Mouse (Mus musculus) heart, embryonic 13.5 days (tissue): ENCODE measurements around the gene Calm3. TPM values are rescaled to one million over a fixed set of nuclear protein-coding genes. Genes with fewer than 3 reads are reported as not detected.

Experiments
- ATAC-seq: fragments of 200-750 bp; cut with Nextera tagmentation; 2 replicates; pipeline ENCODE4 v1.8.0; 2017; ENCODE audit warnings: moderate TSS enrichment; ENCODE audit not compliant: insufficient number of reproducible peaks, low FRiP score, low TSS enrichment; ENCODE audit errors: extremely low read depth
- H3K27ac ChIP-seq: fragments of 300-500 bp; sonication (generic); replicated peaks from 2 replicates; pipeline ENCODE4 v1.5.1; 2015; ENCODE audit warnings: moderate library complexity, mild to moderate bottlenecking, inconsistent platforms
- H3K27me3 ChIP-seq: fragments of 300-500 bp; sonication (generic); replicated peaks from 2 replicates; pipeline ENCODE4 v1.6.1; 2015; ENCODE audit warnings: mild to moderate bottlenecking, inconsistent platforms
- H3K36me3 ChIP-seq: fragments of 300-500 bp; sonication (generic); 2 replicates; pipeline ENCODE4 v1.6.1; 2015; ENCODE audit warnings: mild to moderate bottlenecking, inconsistent platforms
- H3K4me1 ChIP-seq: fragments of 300-500 bp; sonication (generic); 2 replicates; pipeline ENCODE4 v1.6.1; 2015; ENCODE audit warnings: inconsistent platforms
- H3K4me2 ChIP-seq: fragments of 300-500 bp; sonication (generic); 2 replicates; pipeline ENCODE4 v1.6.1; 2015; ENCODE audit warnings: inconsistent platforms, mild to moderate bottlenecking, moderate library complexity
- H3K4me3 ChIP-seq: fragments of 300-500 bp; sonication (generic); 2 replicates; pipeline ENCODE4 v1.5.1; 2015; ENCODE audit warnings: moderate library complexity, mild to moderate bottlenecking, inconsistent platforms
- H3K9ac ChIP-seq: fragments of 300-500 bp; sonication (generic); 2 replicates; pipeline ENCODE4 v1.6.1; 2015; ENCODE audit warnings: inconsistent platforms, mild to moderate bottlenecking, moderate library complexity
- H3K9me3 ChIP-seq: fragments of 300-500 bp; sonication (generic); 2 replicates; pipeline ENCODE4 v1.6.1; 2016; ENCODE audit warnings: inconsistent platforms
- WGBS: fragments of 180-500 bp; shearing (Covaris S2); methylation state at CpG from one replicate; pipeline ENCODE4 v1.1.7; 2015; ENCODE audit warnings: mixed read lengths; 5-methylcytosine and 5-hydroxymethylcytosine counted together
- polyA plus RNA-seq: library from polyadenylated mRNA; unstranded; fragments of >200 nt; fragmentation: Nextera tagmentation; extraction: Ambion mirVana; gene quantifications from 2 replicates; pipeline ENCODE4 v1.2.1, GENCODE M21; 2015

Calm3 gene
- polyA plus RNA-seq, 1 experiment from 2014 or later, result 85.5 TPM

DNA sequence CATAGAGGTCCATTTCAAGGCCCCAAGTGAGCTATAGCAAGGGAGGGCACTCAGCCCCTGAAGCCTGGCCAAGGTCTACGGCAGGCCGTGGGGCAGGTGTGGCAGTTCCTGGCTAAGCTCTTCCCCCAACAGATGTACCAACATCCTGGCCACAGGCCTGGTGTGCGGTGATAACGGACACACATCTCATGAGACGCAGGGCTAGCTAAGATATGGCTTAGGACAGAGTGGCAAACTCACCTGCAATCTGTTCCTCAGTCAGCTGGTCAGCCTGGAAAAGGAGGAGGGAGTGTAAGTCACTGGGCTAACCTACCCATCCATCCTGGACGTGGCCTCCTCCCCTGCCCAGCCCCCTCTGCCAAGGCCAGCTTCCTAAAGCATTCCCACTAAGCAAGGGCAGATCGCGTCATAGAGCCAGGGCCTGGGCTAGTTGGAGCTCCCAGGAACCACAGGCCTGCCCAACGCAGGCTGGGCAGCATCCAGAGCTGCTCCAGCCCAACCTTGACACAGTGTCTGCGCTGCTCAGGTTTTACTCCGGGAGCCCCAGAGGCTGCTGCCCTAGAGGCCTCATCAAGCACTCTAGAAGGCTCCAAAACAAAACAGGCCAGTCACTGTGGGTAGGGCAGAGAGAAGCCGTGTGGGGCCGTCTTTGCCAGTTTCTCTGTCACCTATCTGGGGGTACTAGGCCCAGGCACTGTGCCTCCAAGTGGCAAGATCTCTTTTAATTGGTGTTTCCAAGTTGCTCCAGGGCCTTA lies 4.3 kb downstream of the Calm3 start:
- Histone ChIP-seq H3K4me3 (no peak overlapping the region), H3K4me1 (peaks cover 67% of the 10 kb centered on the region), H3K27ac (peak overlapping the region; percentile 2; the same call in 1 of the 2 replicates), H3K27me3 (no peaks in the 10 kb centered on the region), H3K9me3 (no peaks in the 10 kb centered on the region), H3K4me2 (no peak overlapping the region), H3K36me3 (peaks cover 72% of the 10 kb centered on the region), H3K9ac (peak overlapping the region; percentile 52)
- ATAC-seq, result no peak
- 71% methylated on average over 13 of the region's 13 CpGs for WGBS

DNA sequence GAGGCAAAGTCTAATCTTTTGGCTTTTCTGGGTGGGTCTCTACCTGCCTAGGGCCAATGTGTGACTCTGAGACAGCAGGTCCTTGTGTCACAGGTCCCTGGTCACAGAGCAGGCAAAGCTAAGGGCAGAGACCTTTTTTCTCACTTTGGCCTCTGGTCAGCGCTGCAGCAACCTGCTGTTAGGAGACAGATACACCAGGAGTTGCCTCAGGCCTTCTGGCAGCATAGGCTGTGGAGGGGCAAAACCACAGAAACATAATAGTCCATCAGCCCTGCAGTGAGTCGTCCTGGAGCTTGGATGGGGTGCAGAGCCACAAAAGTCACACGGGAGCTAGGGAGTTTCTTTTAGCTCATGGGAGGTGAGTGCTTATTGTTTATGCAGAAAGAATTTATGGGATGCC lies 5.2 kb downstream of the Calm3 start:
- H3K36me3 ChIP-seq, result peaks cover 79% of the 10 kb centered on the region

DNA sequence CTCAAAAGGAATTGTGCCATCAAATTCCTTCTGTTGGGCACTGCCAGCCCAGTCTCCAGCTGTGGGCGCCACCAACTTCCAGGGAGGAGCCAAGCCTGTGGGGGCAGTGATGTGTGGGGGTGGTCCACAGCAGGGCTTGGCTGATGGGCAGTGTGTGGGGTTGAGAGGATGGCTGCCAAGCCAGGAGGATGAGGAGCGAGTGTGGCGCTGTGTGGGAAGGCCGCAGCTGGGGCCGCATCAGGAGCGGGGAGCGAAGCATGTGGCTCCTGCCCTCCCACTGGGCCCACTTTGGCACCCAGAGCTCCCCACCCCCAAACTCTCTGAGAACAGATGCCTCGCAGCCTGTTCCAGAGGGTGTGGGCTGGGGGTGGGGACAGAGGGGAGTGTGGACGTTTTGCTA lies 5.9 kb downstream of the Calm3 start:
- peaks cover 4% of the 10 kb centered on the region; the same call in 1 of the 2 replicates for H3K27me3 ChIP-seq
- no peak for ATAC-seq
- WGBS, result 73% methylated on average over 9 of the region's 9 CpGs
- H3K9ac ChIP-seq, result no peak overlapping the region
- peaks cover 79% of the 10 kb centered on the region for H3K36me3 ChIP-seq
- no peak overlapping the region for H3K27ac ChIP-seq
- H3K4me1 ChIP-seq, result peaks cover 67% of the 10 kb centered on the region
- no peak overlapping the region for H3K4me3 ChIP-seq
- no peaks in the 10 kb centered on the region for H3K9me3 ChIP-seq
- no peak overlapping the region for H3K4me2 ChIP-seq

More for the DNA sequence above, 5.2 kb downstream of the Calm3 start:
- 80% methylated on average over 3 of the region's 3 CpGs for WGBS
- Histone ChIP-seq H3K27me3 (no peaks in the 10 kb centered on the region), H3K4me3 (no peak overlapping the region), H3K9me3 (no peaks in the 10 kb centered on the region), H3K27ac (no peak overlapping the region), H3K4me1 (peaks cover 67% of the 10 kb centered on the region), H3K4me2 (no peak overlapping the region), H3K9ac (no peak overlapping the region)
- ATAC-seq, result no peak

DNA sequence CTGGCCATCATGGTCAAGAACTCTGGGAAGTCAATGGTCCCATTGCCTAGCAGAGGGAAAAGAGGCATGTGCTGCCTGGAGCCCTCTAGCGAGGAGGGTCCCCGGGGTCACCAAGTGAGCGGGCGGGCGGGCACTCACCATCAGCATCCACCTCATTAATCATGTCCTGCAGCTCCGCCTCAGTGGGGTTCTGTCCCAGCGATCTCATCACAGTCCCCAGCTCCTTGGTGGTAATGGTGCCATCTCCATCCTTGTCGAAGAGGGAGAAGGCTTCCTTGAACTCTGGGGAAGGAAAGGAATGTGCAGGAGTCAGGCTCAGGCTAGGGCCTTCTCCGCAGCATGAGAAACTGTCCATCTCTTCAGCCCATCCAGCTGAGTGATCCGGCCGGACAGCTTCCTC lies 6.5 kb downstream of the Calm3 start:
- Histone ChIP-seq H3K36me3 (peaks cover 79% of the 10 kb centered on the region), H3K4me3 (no peak overlapping the region), H3K9ac (no peak overlapping the region), H3K27ac (no peak overlapping the region), H3K27me3 (peaks cover 10% of the 10 kb centered on the region), H3K9me3 (no peaks in the 10 kb centered on the region), H3K4me1 (peaks cover 61% of the 10 kb centered on the region), H3K4me2 (no peak overlapping the region)
- whole genome bisulfite sequencing, result 67% methylated on average over 11 of the region's 11 CpGs
- no peak for ATAC-seq

DNA sequence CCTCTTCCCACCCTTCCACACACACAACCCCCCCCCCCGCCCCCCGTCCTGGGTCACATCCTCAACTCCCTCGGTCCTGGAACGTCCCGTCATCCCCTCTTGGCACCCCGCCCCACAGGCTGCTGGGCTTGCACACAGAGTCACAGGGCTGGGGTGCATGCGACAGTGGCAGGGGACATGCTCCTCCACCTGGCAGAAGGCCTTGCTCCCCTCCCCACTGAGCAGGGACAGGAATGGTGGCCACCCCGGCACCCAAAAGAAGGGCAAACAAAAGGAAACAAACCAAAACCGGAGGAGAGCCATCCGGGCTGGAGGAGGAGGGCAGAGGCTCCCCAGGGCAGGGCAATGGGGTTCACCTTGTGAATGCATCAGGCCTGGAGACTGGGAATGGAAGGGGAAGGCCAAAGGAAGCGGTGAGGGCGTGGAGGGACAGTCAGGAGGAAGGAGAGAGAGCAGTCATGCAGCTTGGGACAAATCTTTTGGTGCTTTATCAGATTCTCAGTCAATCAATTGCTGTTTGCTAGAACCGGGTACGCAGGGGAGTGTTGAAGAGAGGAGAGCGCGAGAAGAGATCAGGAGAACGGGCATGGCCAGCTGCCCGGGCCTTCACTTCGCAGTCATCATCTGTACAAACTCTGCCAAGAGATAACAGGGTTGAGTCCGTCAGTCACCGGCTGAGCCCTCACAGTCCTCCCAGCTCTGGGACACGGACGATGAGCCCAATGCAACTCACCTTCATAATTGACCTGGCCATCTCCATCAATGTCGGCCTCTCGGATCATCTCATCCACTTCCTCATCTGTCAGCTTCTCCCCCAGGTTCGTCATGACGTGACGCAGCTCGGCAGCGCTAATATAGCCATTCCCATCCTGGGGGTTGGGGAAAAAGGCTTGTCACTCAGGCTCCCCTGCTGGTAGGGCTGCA lies 7.3 kb downstream of the Calm3 start:
- ATAC-seq, result no peak
- H3K4me1 ChIP-seq, result peaks cover 53% of the 10 kb centered on the region
- no peak overlapping the region for H3K4me2 ChIP-seq
- H3K36me3 ChIP-seq, result peaks cover 78% of the 10 kb centered on the region
- H3K27me3 ChIP-seq, result peaks cover 16% of the 10 kb centered on the region
- 52% methylated on average over 30 of the region's 30 CpGs for WGBS
- H3K9me3 ChIP-seq, result no peaks in the 10 kb centered on the region
- peak overlapping the region; percentile 40; the same call in 1 of the 2 replicates for H3K9ac ChIP-seq
- no peak overlapping the region for H3K4me3 ChIP-seq
- H3K27ac ChIP-seq, result no peak overlapping the region

DNA sequence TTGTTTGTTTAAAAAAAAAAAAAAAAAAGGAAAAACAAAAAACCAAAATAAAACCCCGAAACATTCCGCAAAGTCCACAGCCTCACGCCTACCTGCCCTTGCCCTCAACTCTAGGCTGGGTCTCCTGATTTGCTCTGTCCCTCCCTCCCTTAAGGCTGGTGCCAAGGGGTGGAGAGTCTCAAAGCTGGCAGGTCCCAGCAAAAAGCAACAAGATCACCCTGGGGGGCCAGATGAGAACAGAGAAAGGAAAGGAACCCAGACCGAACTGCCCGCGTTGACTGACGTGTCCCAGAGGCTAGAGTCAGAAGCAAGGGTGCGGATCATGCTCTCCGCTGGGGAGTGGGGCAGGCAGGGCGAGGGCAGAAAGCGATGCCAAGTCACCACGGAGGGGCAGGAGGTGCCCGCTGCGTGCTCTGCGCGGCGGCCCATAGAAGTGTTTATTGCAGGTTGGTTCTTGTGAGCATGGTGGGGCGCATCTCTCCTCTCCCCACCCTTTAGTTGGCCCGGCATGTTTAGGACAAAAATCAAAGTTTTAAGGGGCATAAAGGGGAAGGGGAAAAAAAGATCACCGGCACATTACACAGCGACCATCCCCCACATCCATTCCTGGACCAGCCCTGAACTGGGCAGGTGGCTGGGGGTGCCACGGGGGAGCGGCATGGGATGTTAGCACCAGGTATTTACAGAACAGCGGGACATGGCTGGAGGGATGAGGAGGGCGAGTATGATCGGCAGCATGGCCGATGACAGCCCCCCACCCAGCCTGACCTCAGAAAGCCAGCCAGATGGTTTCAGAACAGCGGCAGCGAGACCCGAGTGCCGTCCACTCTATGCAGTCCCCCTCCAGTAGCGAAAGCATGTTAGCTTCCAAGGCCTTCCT lies 8.2 kb downstream of the Calm3 start:
- no peak for ATAC-seq
- H3K9me3 ChIP-seq, result no peaks in the 10 kb centered on the region
- peaks cover 25% of the 10 kb centered on the region for H3K27me3 ChIP-seq
- H3K27ac ChIP-seq, result no peak overlapping the region
- peaks cover 69% of the 10 kb centered on the region for H3K36me3 ChIP-seq
- no peak overlapping the region for H3K4me2 ChIP-seq
- H3K9ac ChIP-seq, result peak overlapping the region; percentile 40; the same call in 1 of the 2 replicates
- H3K4me1 ChIP-seq, result peaks cover 44% of the 10 kb centered on the region
- no peak overlapping the region for H3K4me3 ChIP-seq
- 87% methylated on average over 32 of the region's 32 CpGs for WGBS

DNA sequence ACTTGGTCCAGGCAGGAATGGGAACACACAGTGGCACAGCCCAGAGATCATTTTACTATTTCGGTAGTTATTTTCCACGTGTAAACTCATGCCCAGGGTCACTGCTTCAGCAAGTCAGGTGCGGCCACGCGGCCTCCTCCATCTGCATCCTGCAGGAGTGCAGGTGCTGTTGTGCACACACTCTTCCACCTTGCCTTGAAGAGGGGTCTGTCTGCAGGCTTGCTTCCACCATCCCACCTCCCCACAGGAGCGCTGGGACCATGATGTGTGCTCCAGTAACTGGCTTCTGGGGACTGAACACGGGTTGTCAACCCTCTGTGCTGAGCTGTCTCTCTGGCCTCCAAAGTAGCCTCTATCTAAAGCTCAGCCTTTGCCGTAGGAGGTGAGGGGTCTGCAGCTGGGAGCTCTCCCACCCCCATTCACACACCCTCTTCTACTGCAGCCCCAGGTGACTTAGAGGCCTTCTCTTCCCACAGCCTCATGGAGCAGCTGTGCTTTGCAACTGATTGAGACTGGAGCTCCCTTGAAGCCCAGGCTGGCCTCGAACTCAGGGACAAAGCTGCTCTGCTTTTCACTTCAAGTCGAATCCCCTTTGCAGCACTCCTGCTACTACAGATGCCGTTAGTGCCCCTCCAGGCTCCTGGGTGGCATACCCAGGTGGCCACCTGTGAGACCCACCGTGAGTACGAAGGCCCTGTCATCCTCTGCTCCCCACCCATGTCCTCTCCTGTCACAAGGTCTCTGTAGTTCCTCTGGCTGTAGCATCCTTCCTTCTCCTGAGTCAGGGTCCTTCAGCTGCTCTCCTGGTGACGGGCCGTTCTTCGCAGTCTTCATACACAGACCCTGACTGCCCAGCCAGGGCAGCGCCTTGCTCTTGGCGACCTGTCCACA lies 9.2 kb downstream of the Calm3 start:
- 86% methylated on average over 18 of the region's 18 CpGs for WGBS

DNA sequence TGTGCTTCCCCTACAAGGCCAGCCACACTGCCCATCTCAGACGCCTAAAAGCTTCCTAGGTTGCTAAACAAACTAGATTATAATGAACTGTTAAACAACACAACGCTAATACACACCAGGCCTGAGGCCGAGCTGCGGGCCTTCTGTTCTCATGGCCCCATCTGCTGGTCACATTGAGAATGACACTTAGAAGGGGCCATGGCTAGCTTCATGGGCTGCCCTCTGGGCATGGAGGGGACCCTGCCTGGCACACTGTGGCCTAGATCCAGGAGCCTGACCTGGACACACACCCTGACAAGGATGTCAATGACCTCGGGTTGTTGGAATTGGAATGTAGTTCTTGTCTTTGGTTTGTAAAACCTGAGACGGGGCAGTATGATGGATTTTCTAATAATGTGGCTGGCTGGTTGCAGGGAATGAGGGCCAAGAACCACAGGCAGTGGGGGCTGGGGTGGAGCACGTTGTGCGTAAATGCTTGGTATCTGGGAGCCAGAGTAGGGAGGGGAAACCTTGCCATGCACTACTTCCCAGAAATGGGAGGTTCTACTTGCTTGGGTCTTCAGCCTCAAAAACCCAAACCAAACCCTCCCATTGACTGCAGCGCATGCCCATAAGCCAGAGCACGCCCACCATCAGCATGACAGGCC lies 10.0 kb downstream of the Calm3 start:
- H3K4me1 ChIP-seq, result peaks cover 41% of the 10 kb centered on the region
- peaks cover 42% of the 10 kb centered on the region for H3K27me3 ChIP-seq
- H3K9ac ChIP-seq, result no peak overlapping the region
- H3K36me3 ChIP-seq, result peaks cover 51% of the 10 kb centered on the region
- 32% methylated on average over 10 of the region's 10 CpGs for WGBS
- no peak overlapping the region for H3K27ac ChIP-seq
- no peak overlapping the region for H3K4me3 ChIP-seq
- no peak overlapping the region for H3K4me2 ChIP-seq
- H3K9me3 ChIP-seq, result no peaks in the 10 kb centered on the region
- ATAC-seq, result no peak

More for the DNA sequence above, 9.2 kb downstream of the Calm3 start:
- Histone ChIP-seq H3K27ac (no peak overlapping the region), H3K4me3 (no peak overlapping the region), H3K9me3 (no peaks in the 10 kb centered on the region), H3K9ac (no peak overlapping the region), H3K36me3 (peaks cover 59% of the 10 kb centered on the region), H3K4me1 (peaks cover 39% of the 10 kb centered on the region), H3K4me2 (no peak overlapping the region), H3K27me3 (peaks cover 34% of the 10 kb centered on the region)
- no peak for ATAC-seq

DNA sequence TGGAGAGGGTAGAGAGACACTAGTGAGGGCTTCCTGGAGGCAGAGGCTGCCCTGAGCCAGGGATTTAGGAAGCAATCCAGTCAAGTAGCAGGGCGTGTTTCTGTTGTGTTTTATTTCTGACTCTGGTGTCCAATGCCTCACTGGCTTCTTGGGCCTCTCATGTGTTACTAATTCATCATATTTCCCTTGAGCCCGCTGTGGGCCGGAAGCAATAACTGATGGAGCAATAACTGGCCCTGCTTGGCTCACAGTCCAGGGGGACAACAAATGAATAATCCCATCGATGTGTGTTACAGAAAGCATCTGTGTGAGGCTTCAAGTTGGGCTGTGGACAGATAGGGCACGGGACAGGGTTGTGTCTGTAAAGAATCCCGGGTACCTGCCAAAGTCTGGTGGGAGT lies 11.6 kb downstream of the Calm3 start:
- Histone ChIP-seq H3K36me3 (peaks cover 35% of the 10 kb centered on the region), H3K4me2 (no peak overlapping the region), H3K27ac (no peak overlapping the region), H3K27me3 (peaks cover 53% of the 10 kb centered on the region), H3K9ac (no peak overlapping the region), H3K4me1 (peaks cover 49% of the 10 kb centered on the region), H3K9me3 (no peaks in the 10 kb centered on the region), H3K4me3 (no peak overlapping the region)
- no peak for ATAC-seq
- 79% methylated on average over 6 of the region's 6 CpGs for WGBS

DNA sequence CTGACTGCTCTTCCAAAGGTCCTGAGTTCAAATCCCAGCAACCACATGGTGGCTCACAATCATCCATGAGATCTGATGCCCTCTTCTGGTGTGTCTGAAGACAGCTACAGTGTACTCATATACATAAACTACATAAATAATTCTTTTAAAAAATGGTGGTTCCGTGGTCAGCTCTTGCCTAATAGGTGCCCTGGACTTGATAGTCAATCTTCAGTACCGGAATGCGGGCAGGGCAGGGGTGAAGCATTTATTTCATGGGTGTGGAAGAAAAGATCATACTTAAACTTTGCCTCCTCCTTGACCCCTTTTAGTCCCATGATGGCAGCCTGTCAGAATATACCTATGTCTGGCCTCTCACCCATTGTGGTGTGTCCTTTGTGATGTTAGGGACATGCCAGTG lies 12.0 kb downstream of the Calm3 start:
- Histone ChIP-seq H3K27me3 (peaks cover 58% of the 10 kb centered on the region), H3K9ac (no peak overlapping the region), H3K9me3 (no peaks in the 10 kb centered on the region), H3K27ac (no peak overlapping the region), H3K36me3 (peaks cover 31% of the 10 kb centered on the region), H3K4me3 (no peak overlapping the region), H3K4me1 (peaks cover 48% of the 10 kb centered on the region), H3K4me2 (no peak overlapping the region)
- 83% methylated on average over 3 of the region's 3 CpGs for WGBS
- no peak for ATAC-seq
